Mouse (Mus musculus) ovary, postnatal 14 days (tissue): ENCODE measurements at regions not wholly inside any gene's neighbourhood (a gene's known extent, or its start where the extent isn't known, plus 50 kb on each side); places are given as distances from the start of the nearest gene placed in this dataset.

Experiments used
- DNase-seq: peaks from one replicate; pipeline ENCODE4 v3.0.0; 2022; ENCODE audit warnings: low spot score

- DNase-seq, result no peak
These were observed 111.0 kb downstream of the Slc38a4 start for GRCm38 (mm10) chr15:96944741-96945140.

DNA sequence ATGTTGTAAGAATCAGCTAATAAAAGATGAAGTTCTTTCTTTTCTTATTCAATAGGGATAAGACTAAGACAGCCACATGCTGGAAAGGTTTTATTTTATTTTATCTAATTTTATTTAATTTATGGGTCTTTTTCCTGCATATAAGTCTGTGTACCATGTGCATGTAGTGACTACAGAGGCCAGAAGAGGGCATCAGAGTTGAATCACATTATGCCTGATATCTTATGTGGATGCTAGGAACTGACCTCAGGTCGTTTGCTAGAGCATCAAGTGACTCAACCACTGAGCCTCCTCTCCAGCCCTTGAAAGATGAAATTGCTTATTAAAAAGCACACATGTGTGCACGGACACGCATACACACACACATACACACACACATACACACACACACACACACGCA, 113.1 kb downstream of the Slc38a4 start:
- DNase-seq, result no peak

DNA sequence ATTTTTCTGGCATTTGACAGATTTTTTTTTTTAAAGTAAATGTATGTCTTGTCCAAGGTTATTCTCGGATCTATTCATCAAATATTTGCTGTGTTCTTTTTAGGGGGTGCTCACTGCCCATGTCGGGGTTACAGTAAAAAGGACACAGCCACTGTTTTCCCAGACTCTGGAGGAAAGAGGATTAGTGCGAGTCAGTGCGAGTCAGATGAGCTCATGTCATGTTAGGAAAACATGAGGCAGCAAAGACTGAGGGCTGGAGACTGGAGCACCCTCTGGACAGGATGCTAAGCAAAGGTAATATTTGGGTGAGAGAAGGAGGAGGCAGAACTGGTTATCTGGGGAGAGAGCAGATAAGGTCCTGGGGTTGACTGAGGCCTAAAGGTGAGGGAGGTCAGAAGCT, 117.3 kb downstream of the Slc38a4 start:
- DNase-seq, result no peak

DNA sequence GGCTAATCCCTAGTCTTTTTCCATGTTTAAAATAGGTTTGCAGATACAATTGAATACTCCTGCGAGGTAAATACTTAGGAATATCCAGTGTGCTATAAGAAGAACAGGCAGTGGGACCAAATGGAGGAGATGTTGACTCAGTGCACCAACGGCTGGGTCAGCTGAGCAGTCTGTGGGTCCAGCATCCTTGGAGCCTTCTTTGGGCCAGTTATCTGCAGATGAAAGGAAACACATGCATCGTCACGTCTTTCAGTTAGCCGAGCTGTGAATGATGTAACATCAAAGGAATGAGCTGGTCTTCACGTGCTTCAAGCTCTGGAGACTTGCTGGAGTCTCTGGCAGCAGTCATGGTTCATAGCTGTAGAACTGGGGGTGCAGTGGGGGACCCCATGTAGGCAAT, 118.1 kb downstream of the Slc38a4 start:
- no peak for DNase-seq

GRCm38 (mm10) chr15:96936705-96937346, 118.9 kb downstream of the Slc38a4 start:
- peak; percentile 92 for DNase-seq

- DNase-seq, result peak; percentile 4
These were observed 119.5 kb downstream of the Slc38a4 start for GRCm38 (mm10) chr15:96936216-96936615.

DNA sequence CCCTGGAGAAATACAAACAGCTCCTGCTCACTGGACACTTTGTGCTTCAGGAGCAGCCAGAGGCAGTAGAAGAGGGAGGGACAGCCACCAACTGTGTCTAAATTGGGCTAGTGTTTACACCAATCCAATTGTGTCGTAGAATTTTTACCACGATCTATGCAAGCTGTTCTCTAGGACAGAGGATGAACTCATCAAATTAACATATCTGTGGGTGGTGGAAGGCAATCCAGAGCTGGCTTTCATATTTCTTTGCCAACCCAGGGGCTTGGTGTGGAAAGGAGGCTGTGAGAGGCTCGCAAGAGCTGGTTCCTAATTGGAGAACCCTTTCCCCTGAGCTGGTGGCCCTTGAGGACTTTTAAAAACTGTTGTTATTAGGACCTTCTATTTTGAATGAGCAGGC, 122.3 kb downstream of the Slc38a4 start:
- DNase-seq, result no peak

DNA sequence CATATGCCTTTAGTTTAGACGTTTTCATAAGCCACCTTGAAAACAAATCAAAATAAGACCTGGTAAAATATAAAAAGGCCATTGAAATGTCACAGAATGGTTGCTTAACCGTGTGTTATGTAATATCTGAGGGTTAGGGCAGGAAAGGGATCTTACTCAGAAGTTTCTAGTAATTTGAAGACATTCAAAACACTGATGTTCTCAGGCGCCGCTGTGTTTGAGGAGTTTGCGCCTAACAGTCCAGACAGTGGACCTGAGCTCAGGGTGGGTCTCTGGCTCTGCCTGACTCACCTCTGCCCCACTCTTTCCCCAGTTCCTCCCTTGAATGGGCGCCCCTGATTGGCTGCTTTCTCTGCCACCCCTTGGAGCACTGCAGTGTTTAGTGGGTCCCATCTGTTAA, 125.2 kb downstream of the Slc38a4 start:
- DNase-seq, result no peak

DNA sequence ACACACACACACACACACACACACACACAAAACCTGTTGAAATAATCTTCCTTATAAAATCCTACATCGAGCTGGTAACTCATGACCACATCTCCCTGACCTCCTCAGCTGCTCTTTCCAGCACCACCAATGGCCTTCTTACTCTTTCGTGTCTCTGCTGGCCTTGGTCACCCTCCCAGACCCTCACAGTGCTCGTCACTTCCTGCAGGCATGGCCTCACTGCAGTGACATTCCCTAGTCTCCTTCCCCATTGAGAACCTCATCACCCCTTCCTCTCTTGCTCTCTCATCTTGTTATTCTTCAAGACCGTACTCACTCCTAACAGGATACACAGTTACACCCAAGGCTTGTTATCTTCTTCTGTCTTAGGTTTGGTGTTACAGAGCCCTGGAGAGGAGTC, 126.0 kb downstream of the Slc38a4 start:
- DNase-seq, result no peak

DNA sequence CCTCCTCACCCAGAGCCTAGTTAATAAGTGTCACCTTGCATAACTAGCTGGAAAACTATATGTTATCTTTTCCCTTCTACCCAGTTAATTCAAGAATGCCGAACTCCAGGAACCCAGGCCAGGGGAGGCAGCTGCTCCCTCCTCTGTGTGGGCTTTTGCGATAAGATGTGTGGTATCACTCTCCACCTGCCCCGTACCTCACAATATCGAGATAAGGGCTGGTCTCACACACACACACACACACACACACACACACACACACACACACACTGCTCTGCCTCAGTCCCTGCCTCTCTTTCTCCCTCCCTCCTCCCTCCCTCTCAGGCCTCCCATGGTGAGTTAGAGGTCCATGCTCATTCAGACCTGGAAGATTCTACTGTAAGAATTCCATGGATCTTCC, 127.1 kb downstream of the Slc38a4 start:
- DNase-seq, result no peak

- DNase-seq, result no peak
These were observed 128.1 kb downstream of the Slc38a4 start for GRCm38 (mm10) chr15:96927674-96928073.

DNA sequence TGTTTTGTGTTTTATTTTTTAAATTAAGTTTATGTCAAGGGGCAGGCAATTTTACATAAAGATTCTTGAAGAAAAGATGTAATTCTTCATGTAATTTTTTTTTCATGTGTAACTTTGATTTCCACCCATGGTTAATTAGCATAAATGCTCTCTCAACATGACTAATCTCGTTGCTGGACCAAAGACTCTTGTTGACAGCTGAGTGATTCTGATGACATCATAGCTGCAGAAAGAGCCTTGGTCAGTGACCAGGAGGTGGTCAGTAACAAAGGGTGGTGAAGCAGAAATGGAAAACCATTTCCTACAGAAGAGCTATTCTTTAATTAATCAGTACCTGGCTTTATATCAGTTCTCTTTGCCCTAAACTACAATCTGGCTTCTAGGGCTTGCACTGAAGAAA, 129.1 kb downstream of the Slc38a4 start:
- DNase-seq, result no peak

GRCm38 (mm10) chr15:96916586-96916985, 139.2 kb downstream of the Slc38a4 start:
- no peak for DNase-seq

DNA sequence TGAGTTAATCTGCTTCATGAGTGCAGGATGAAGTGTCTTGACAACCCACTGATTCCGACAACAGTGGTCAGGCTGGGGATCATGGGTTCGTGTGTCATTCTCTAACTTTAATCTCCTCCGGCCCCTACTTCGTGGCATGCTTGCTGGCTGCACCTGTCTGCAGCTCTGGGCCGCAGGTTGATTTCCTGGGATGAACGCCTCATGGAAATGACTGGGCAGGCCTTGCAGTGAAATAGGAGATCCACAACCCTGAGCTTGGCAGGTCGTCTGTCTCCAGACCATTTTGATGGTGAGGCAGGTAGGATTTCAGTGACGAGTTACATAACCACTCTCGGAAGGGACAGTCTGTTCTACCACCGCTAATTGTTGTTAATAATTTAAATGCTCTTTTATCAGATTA, 140.2 kb downstream of the Slc38a4 start:
- no peak for DNase-seq

DNA sequence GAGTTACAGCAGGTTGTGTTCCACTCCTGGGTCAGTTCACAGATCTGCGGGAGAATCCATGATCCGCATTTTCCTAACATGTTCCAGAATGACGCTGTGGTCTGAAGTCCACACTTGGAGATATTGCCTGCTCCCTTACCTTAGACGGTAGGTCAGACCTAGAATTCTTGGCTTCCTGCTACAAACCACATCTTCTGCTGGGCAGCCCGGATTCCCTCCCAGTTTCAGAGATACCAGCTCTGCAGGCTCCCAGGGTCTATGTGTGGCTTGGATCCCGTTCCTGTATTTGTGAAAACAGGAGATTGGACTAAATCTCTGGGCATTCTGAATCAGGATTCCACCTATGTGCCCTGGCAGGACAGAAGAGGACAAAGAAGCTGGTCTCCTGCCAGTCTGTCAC, 140.8 kb downstream of the Slc38a4 start:
- DNase-seq, result no peak

DNA sequence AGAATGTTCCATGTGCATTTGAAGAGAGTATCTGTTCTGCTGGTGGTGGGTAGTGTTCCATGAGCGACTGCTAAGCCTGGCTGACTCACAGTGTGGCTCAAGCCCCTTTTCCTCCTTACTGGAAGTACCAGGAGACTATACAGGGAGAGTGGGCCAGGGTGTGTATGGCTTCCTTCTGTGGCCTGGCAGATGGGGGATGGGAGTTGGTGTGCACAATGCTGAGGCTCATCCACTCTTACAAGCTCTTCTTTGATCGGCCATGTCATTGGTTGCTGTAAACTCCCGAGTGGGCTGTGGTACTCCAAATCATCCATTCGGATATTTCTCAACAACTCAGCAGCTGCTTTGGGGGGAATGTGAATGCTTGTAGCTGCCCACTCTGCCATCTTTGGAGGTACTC, 150.2 kb downstream of the Slc38a4 start:
- DNase-seq, result no peak

DNA sequence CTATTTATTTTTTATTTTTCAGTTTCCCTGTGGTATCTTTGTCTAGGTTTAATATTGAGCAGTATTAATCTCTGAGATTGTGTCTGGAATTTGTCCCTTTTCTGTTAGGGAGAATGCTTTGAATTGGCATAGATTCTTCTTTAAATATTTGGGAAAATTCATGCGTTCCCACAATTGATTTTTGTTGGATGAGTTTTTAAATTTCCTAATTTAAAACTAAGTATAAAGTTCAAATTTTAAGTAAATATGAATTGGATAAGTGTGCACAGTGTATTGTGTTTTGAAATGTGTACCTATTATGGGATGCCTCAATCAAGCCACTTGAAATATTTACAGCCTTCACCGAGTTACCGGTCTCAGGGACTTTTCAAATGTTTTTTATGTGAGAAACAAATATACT, 152.3 kb downstream of the Slc38a4 start:
- DNase-seq, result no peak

- no peak for DNase-seq
These were observed 153.0 kb downstream of the Slc38a4 start for GRCm38 (mm10) chr15:96902781-96903180.

DNA sequence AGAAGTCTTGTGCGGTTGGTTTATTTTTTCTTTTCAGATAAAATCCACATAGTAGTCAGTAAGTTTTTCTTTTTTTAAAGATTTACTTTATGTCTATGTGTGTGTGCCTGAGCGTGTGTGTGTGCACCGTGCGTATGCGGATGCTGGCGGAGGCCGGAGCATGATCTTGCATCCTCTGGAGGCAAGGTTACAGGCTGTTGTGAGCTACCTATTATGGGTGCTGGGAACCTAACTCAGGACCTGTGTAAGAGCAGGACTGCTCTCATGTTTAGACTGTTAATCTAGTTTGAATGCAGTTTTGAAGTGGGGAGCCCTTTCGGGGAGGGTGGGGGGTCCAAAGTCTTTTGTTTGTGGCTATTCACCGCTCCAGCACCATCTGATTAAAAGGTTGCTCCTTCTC, 154.1 kb downstream of the Slc38a4 start:
- DNase-seq, result no peak

DNA sequence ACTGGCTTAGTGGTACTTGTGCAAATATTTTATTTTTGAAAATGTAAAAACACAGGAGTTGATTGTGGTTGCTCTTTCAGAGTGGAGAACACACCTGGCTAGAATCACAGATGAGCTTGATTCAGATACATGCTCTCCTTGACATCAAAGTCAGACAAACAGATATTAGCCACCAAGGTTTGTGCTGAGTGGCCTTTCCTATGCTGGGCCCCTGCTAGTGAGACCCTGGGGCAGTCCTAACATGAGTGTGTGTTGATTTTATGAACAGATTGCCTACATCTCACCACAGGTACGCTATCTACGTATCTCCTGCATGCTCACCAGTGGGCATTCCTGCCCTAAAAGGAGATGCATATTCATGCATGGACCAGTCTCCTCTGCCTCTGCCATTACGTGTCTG, 157.5 kb downstream of the Slc38a4 start:
- DNase-seq, result no peak

GRCm38 (mm10) chr15:96884901-96885300, 170.9 kb downstream of the Slc38a4 start:
- no peak for DNase-seq

- no peak for DNase-seq
These were observed 172.0 kb downstream of the Slc38a4 start for GRCm38 (mm10) chr15:96883754-96884153.

DNA sequence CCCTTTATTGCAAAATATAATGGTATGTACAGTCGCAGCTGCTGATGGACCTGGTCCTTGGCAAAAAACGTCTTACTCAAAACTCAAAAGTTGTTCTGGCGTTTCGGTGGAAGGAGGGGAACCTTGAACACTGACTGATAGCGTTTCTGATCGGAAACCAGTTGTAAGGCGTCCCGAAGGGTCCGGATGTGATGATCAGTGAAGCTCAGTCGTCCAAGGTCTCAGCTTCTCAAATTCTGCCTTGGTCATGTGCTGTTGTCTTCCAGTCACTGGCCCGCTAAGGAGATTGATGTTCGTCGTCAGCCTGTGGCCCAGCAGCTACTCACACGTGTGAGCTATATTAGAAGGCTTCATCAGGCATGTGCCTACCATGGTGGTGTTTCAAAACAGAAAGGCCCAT, 173.5 kb downstream of the Slc38a4 start:
- DNase-seq, result no peak

DNA sequence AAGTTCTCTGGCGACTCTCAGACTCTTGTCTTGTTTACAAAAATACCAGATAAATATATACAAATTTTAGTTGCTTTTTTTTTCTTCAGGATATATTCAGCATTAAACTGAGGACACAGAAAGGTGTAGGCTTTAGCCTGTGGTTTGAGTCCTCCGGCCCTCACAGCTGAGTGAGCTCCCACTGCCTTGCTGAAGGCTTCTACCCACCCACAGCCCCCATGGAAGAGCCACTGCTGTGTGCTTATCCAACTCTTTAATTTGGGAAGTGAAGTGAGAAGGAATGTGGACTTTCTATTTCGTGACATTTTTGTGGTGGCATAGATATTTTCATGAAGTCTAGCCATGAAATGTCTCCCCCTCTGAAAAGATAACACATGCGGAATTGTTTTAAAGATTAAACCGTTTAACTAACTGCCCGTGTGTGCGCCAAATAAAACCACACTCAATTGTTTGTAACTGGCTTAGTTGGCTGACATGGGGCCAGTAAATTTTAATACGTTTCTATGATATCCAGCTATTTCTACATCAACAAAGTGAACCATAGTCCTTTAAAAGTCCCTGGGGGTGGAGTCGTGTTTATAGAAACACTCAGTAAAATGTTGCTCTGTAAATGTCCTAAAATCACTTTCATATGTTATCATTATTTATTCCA, 174.1 kb downstream of the Slc38a4 start:
- no peak for DNase-seq
